Mouse (Mus musculus) midbrain, postnatal 0 days (tissue): Measurements from ENCODE around the gene Hoxa6. TPM values are rescaled to one million over a fixed set of nuclear protein-coding genes. Genes with fewer than 3 reads are reported as not detected.

Experiments used
- ATAC-seq: fragments of 200-750 bp; cut with Nextera tagmentation; 2 replicates; pipeline ENCODE4 v1.8.0; 2017; ENCODE audit warnings: moderate number of reproducible peaks, mild to moderate bottlenecking, moderate TSS enrichment, moderate library complexity; ENCODE audit not compliant: low FRiP score
- DNase-seq: peaks from one replicate; pipeline ENCODE4 v3.0.0-alpha.2; 2015; ENCODE audit warnings: low spot score
- H3K27ac ChIP-seq: fragments of 300-500 bp; sonication (generic); 2 replicates; pipeline ENCODE4 v1.5.1; 2014; ENCODE audit warnings: low read depth, mild to moderate bottlenecking, low read length, mixed read lengths
- H3K27me3 ChIP-seq: fragments of 300-500 bp; sonication (generic); 2 replicates; pipeline ENCODE4 v1.6.1; 2014; ENCODE audit warnings: low read length, control low read depth, mixed read lengths; ENCODE audit not compliant: insufficient read depth
- H3K36me3 ChIP-seq: fragments of 300-500 bp; sonication (generic); 2 replicates; pipeline ENCODE4 v1.6.1; 2014; ENCODE audit warnings: low read length, control low read depth, mixed read lengths; ENCODE audit not compliant: insufficient read depth
- H3K4me1 ChIP-seq: fragments of 300-500 bp; sonication (generic); 2 replicates; pipeline ENCODE4 v1.6.1; 2014; ENCODE audit warnings: mild to moderate bottlenecking, control low read depth, antibody characterized with exemption, low read length, mixed read lengths; ENCODE audit not compliant: insufficient read depth
- H3K4me2 ChIP-seq: fragments of 300-500 bp; sonication (generic); 2 replicates; pipeline ENCODE4 v1.6.1; 2014; ENCODE audit warnings: low read depth, mild to moderate bottlenecking, low read length, mixed read lengths; ENCODE audit not compliant: poor library complexity, severe bottlenecking
- H3K4me3 ChIP-seq: fragments of 300-500 bp; sonication (generic); 2 replicates; pipeline ENCODE4 v1.5.1; 2014; ENCODE audit warnings: low read depth, mild to moderate bottlenecking, low read length, moderate library complexity
- H3K9ac ChIP-seq: fragments of 300-500 bp; sonication (generic); replicated peaks from 2 replicates; pipeline ENCODE4 v1.6.1; 2014; ENCODE audit warnings: mild to moderate bottlenecking, low read length, moderate library complexity, mixed read lengths; ENCODE audit not compliant: poor library complexity, severe bottlenecking
- H3K9me3 ChIP-seq: fragments of 300-500 bp; sonication (generic); 2 replicates; pipeline ENCODE4 v1.6.1; 2016; ENCODE audit warnings: low read length, control low read depth
- CTCF ChIP-seq: IDR thresholded peaks from 2 replicates; pipeline ENCODE4 v1.5.1; 2016; ENCODE audit warnings: antibody characterized with exemption, mild to moderate bottlenecking
- WGBS: fragments of 180-500 bp; shearing (Covaris S2); extraction: QIAGEN DNeasy Blood & Tissue Kit; methylation state at CpG from one replicate; pipeline ENCODE4 v1.1.7; 2014; 5-methylcytosine and 5-hydroxymethylcytosine counted together
- polyA plus RNA-seq: library from polyadenylated mRNA; unstranded; fragments of >200 nt; fragmentation: Nextera tagmentation; extraction: Ambion mirVana; gene quantifications from 2 replicates; pipeline ENCODE4 v1.2.1, GENCODE M21; 2015
- total RNA-seq: library from RNA; depleted of rRNA; stranded (reverse); fragments of >200 nt; gene quantifications from 2 replicates; pipeline ENCODE4 v1.2.3, GENCODE M21; 2014

Gene Hoxa6
- total and polyA plus RNA-seq, 2 experiments from 2014 or later = not detected

DNA sequence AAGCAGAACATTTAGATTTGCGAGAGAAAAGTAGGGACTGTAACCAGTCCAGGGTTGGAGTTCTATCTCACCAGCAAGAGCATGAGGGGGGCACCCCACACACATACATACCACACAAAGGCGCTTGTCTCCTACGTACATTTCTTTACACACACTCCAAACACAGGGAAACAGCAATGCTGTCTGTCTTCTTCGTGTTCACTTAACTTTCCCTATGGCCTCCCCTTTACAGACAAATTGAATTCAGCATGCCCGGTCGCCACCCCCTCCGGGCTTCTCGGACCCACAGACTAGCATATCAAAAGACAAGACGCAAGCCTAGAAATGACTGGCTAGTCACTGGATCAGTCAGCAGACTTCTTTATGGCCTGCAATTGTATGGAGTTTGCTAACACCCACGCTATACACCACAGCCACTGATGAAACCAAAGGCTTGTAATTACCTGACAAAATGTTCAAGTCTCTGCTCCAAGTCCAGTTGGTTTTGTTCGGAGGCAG, 28.3 kb downstream of the Hoxa6 start:
- ATAC-seq = no peak
- TF ChIP-seq CTCF = no peak
- no peak overlapping the region for H3K9ac ChIP-seq
- no peaks in the 10 kb centered on the region for H3K9me3 ChIP-seq
- no peak for DNase-seq
- H3K36me3 ChIP-seq = no peaks in the 10 kb centered on the region
- H3K27ac ChIP-seq = no peak overlapping the region
- no peaks in the 10 kb centered on the region for H3K4me1 ChIP-seq
- H3K4me3 ChIP-seq = no peak overlapping the region
- no peak overlapping the region for H3K4me2 ChIP-seq
- H3K27me3 ChIP-seq = peaks cover 94% of the 10 kb centered on the region
- WGBS = 2% methylated on average over 11 of the region's 11 CpGs

DNA sequence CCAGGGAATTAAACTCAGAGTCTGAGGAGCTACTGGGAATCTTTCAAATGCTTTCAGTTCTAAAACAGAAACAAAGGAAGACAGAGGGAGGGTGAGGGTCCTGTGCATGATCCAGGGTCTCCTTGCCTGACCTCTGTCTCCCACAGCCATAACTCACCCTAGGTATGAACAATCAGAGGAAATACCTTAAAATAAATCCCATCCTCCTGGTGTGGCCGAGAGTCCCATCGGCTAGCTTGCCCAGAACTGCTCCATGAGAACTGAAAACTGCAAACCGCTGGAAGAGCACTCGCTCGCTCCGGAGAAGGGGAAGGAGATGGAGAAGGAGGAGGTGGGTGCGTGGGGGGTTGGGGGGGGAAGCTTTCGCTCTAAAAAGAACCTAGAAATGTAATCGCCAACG, 28.8 kb downstream of the Hoxa6 start:
- 1% methylated on average over 10 of the region's 10 CpGs for WGBS
- no peak for DNase-seq
- no peak overlapping the region for H3K9ac ChIP-seq
- H3K9me3 ChIP-seq = no peaks in the 10 kb centered on the region
- ATAC-seq = no peak
- H3K27ac ChIP-seq = no peak overlapping the region
- H3K27me3 ChIP-seq = peaks cover 95% of the 10 kb centered on the region
- TF ChIP-seq CTCF = no peak
- H3K4me3 ChIP-seq = no peak overlapping the region
- no peak overlapping the region for H3K4me2 ChIP-seq
- H3K36me3 ChIP-seq = no peaks in the 10 kb centered on the region
- no peaks in the 10 kb centered on the region for H3K4me1 ChIP-seq

DNA sequence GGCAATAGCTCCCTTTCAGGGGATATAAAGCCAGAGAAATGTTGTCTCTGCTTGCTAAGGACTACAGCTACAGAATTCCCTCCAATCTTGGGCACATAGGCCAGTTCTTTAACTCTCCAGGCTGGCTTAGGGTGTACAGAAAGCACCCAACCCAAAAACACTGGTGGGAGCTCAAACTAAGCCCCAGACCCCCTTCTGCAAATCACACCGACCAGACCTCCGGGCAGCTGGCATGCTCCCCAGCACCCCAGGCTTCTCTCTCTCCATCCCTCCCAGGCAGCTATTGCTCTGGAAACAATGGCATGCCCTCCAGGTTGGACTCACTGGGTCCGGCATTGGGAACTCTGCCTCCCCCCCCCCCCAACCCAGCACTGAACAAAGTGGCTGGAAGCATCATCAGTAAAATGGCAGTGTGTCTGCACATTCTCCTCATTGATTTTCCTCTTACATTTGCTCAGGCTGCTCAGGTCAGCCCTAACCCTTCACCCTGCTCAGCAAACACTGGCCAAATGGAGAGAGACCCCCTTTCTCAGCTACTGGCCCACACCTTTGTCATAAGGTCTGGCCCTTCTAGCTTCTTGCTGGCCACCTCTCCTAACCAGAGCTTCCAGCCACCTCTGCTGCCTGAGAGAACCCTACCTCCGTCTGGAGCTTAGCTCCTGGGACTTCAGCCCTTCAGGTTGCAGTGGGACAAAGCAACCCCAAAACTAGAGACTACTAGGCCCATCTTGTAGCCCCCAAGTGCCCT, 29.4 kb downstream of the Hoxa6 start:
- H3K27me3 ChIP-seq = peaks cover 90% of the 10 kb centered on the region
- no peak overlapping the region for H3K9ac ChIP-seq
- H3K4me2 ChIP-seq = no peak overlapping the region
- 0% methylated on average over 4 of the region's 4 CpGs for WGBS
- ATAC-seq (no peak), DNase-seq (no peak)
- H3K4me1 ChIP-seq = no peaks in the 10 kb centered on the region
- no peak for TF ChIP-seq CTCF
- no peaks in the 10 kb centered on the region for H3K9me3 ChIP-seq
- H3K4me3 ChIP-seq = no peak overlapping the region
- H3K36me3 ChIP-seq = no peaks in the 10 kb centered on the region
- H3K27ac ChIP-seq = no peak overlapping the region

DNA sequence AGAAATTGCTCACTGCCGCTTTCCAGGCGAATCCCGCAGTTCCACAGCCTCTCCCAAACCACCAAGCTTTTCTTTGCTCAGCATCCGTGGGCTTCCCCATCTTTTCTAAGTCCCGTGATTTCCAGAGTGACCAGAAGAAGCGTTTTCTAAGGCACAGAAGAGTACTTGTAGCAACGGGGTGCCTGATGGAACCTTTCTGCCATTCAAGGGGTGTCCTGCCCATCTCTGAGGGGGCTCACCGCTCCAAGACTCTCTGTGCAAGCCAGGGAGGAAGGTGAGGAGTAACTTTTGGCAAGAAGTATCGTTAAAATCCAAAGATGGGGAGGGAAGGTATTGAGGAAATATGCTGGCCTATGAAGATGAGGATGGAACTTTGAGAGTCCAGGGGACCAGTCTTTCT, 30.7 kb downstream of the Hoxa6 start:
- H3K4me3 ChIP-seq = no peak overlapping the region
- WGBS = 2% methylated on average over 9 of the region's 9 CpGs
- H3K27me3 ChIP-seq = peaks cover 88% of the 10 kb centered on the region
- H3K27ac ChIP-seq = no peak overlapping the region
- no peaks in the 10 kb centered on the region for H3K36me3 ChIP-seq
- no peak for ATAC-seq
- no peak overlapping the region for H3K9ac ChIP-seq
- no peak overlapping the region for H3K4me2 ChIP-seq
- no peak for TF ChIP-seq CTCF
- no peak for DNase-seq
- no peaks in the 10 kb centered on the region for H3K4me1 ChIP-seq
- no peaks in the 10 kb centered on the region for H3K9me3 ChIP-seq

DNA sequence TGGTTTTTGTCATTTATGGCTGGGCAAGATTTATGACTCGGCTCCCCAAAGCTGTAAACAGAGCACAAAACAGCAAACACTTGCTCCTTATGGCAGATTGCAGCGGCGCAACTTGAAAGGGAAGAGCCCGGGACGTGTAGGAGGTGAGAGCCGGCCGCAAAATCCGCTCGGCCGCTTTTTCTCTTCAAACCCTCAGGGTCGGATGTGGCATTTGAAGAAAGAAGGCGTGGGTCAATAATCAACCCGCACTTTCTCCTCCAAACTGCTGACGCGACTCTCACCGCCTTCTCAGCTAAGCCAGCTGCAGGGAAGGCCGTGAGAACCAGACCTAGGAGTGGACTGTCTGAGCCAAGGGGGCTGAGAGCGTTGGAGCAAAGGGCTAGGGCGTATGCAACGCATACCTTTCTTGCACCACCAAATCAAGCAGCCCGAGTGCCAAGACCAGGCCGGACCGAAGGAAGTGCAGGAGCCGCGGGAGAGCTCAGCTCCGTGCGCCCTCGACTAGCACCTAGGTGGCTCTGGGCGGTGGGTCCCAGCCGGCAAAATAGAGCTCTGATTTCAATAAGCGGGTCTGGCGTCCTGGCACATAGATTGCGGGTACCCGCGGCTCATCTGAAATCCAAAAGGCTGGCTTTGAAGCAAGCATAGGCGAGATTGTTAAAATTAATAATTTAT, 31.3 kb downstream of the Hoxa6 start, which contains the start of gene 5730596B20Rik:
5730596B20Rik (plus strand) TSS at position 438 of the 675 bp plus-strand sequence.
- Histone ChIP-seq H3K4me3 (no peak within 1 kb of the TSS), H3K9ac (no peak within 1 kb of the TSS), H3K9me3 (no peaks in the 10 kb centered on the region), H3K4me2 (no peak within 1 kb of the TSS), H3K27ac (no peak within 1 kb of the TSS), H3K36me3 (no peaks in the 10 kb centered on the region), H3K27me3 (peaks cover 88% of the 10 kb centered on the region), H3K4me1 (no peaks in the 10 kb centered on the region)
- DNase-seq = no peak
- WGBS = under 1% methylated on average over 36 of the region's 36 CpGs
- no peak for ATAC-seq
- no peak for TF ChIP-seq CTCF

DNA sequence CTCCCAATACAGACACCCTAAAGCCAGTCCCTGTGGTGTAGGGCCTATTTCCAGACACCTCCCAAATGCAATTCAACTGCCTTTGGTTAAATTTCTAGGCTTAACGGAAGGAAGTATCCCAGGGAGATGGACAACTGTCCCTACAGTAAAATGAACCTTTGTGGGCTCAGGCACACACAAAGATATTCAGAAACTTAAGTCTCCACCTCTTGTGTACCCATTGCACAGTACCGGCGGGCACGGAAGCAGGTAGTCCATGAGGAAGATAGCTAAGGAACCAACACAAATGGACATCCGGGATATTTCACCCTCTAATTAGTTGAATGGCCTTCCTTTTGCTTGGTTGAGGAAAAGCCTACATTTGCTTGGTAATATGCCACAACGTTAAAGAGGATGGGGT, 32.1 kb downstream of the Hoxa6 start:
- 2% methylated on average over 6 of the region's 6 CpGs for WGBS
- Histone ChIP-seq H3K4me2 (no peak overlapping the region), H3K4me3 (no peak overlapping the region), H3K9ac (no peak overlapping the region), H3K4me1 (no peaks in the 10 kb centered on the region), H3K27ac (no peak overlapping the region), H3K9me3 (no peaks in the 10 kb centered on the region), H3K36me3 (no peaks in the 10 kb centered on the region), H3K27me3 (peaks cover 88% of the 10 kb centered on the region)
- no peak for DNase-seq
- TF ChIP-seq CTCF = no peak
- ATAC-seq = no peak
